Mouse (Mus musculus) liver, embryonic 14.5 days (tissue): ENCODE data around the gene Ppef2. TPM values are rescaled to one million over a fixed set of nuclear protein-coding genes. Genes with fewer than 3 reads are reported as not detected.

Experiments used
- ATAC-seq: fragments of 200-750 bp; cut with Nextera tagmentation; 2 replicates; pipeline ENCODE4 v1.8.0; 2017; ENCODE audit warnings: moderate number of reproducible peaks, mild to moderate bottlenecking, moderate library complexity; ENCODE audit not compliant: insufficient read depth
- DNase-seq, 3 experiments: peaks; one replicate each; pipeline ENCODE4 v3.0.0-alpha.2; 2012 to 2013; ENCODE audit warnings: low read depth in 3 of 3, low spot score in 3 of 3
- H3K27ac ChIP-seq: fragments of 300-500 bp; sonication (generic); 2 replicates; pipeline ENCODE4 v1.5.1; 2014; ENCODE audit warnings: moderate library complexity, mild to moderate bottlenecking, control low read depth, inconsistent platforms
- H3K27me3 ChIP-seq: fragments of 300-500 bp; sonication (generic); 2 replicates; pipeline ENCODE4 v1.6.1; 2014; ENCODE audit warnings: mild to moderate bottlenecking, low read length, moderate library complexity; ENCODE audit not compliant: control insufficient read depth, insufficient read depth
- H3K36me3 ChIP-seq: fragments of 300-500 bp; sonication (generic); replicated peaks from 2 replicates; pipeline ENCODE4 v1.6.1; 2014; ENCODE audit warnings: low read depth; ENCODE audit not compliant: control insufficient read depth, insufficient read depth
- H3K4me1 ChIP-seq, 2 experiments: fragments of 200-500 bp in 1 of 2; fragments of 300-500 bp in 1 of 2; sonication (generic) in 1 of 2; replicated peaks; 2 replicates each; pipeline ENCODE4 v1.6.1; 2012 to 2014; ENCODE audit warnings: antibody characterized with exemption in 1 of 2, inconsistent platforms in 1 of 2, low read length in 1 of 2; ENCODE audit not compliant: control insufficient read depth in 2 of 2, insufficient read depth in 2 of 2
- H3K4me2 ChIP-seq: fragments of 300-500 bp; sonication (generic); 2 replicates; pipeline ENCODE4 v1.6.1; 2014; ENCODE audit warnings: low read depth, mild to moderate bottlenecking, control low read depth, moderate library complexity
- H3K4me3 ChIP-seq, 2 experiments: fragments of 200-500 bp in 1 of 2; fragments of 300-500 bp in 1 of 2; sonication (generic) in 1 of 2; 2 replicates each; pipeline ENCODE4 v1.5.1; 2012 to 2014; ENCODE audit warnings: low read depth in 2 of 2, low read length in 2 of 2, mild to moderate bottlenecking in 2 of 2, control low read depth in 1 of 2, inconsistent platforms in 1 of 2, moderate library complexity in 1 of 2; ENCODE audit not compliant: insufficient read depth in 1 of 2
- H3K9ac ChIP-seq: fragments of 300-500 bp; sonication (generic); replicated peaks from 2 replicates; pipeline ENCODE4 v1.6.1; 2014; ENCODE audit warnings: mild to moderate bottlenecking, control low read depth, moderate library complexity
- H3K9me3 ChIP-seq: fragments of 300-500 bp; sonication (generic); 2 replicates; pipeline ENCODE4 v1.6.1; 2016; ENCODE audit warnings: low read length, mixed read lengths; ENCODE audit not compliant: control insufficient read depth
- CTCF ChIP-seq: IDR thresholded peaks from 2 replicates; pipeline ENCODE4 v1.5.1; 2016; ENCODE audit warnings: antibody characterized with exemption, low read depth, control low read depth
- EP300 ChIP-seq: IDR thresholded peaks from 2 replicates; pipeline ENCODE4 v1.6.1; 2016; ENCODE audit warnings: antibody characterized with exemption, low read depth
- WGBS: fragments of 180-500 bp; shearing (Covaris S2); extraction: QIAGEN DNeasy Blood & Tissue Kit; methylation state at CpG from one replicate; pipeline ENCODE4 v1.1.7; 2014; ENCODE audit not compliant: insufficient replicate concordance; 5-methylcytosine and 5-hydroxymethylcytosine counted together
- polyA plus RNA-seq, 2 experiments: library from polyadenylated mRNA; depleted of rRNA in 1 of 2; stranded (reverse) in 1 of 2; unstranded in 1 of 2; fragments of >200 nt; fragmentation: Nextera tagmentation in 1 of 2; extraction: Ambion mirVana in 1 of 2; gene quantifications; 2 replicates each; pipeline versions ENCODE4 v1.2.1 to v1.2.3; 2012 to 2014

The Ppef2 gene
- polyA plus RNA-seq, 2 experiments: 0.13 TPM; not detected in 1

GRCm38 (mm10) chr5:92218915-92219793, 36.9 kb downstream of the Ppef2 start:
- Histone ChIP-seq H3K27me3 (no peaks in the 10 kb centered on the region), H3K9ac (no peak overlapping the region), H3K36me3 (no peaks in the 10 kb centered on the region), H3K27ac (no peak overlapping the region), H3K4me3 (no peak overlapping the region), H3K9me3 (no peaks in the 10 kb centered on the region), H3K4me2 (no peak overlapping the region), H3K4me1 (no peaks in the 10 kb centered on the region)
- TF ChIP-seq CTCF (no peak), EP300 (no peak)
- DNase-seq (no peak), ATAC-seq (no peak)
- WGBS: 48% methylated on average over 17 of the region's 17 CpGs

GRCm38 (mm10) chr5:92215308-92215707, 40.8 kb downstream of the Ppef2 start, which contains the start of gene U90926:
Gene U90926 (minus strand): TSS chr5:92215408.
- H3K36me3 ChIP-seq: no peaks in the 10 kb centered on the region
- no peaks in the 10 kb centered on the region for H3K4me1 ChIP-seq
- DNase-seq: no peak
- 63% methylated on average over 4 of the region's 4 CpGs for WGBS
- no peak within 1 kb of the TSS for H3K4me3 ChIP-seq
- no peaks in the 10 kb centered on the region for H3K27me3 ChIP-seq
- no peak within 1 kb of the TSS for H3K4me2 ChIP-seq
- H3K27ac ChIP-seq: no peak within 1 kb of the TSS
- H3K9ac ChIP-seq: no peak within 1 kb of the TSS
- no peak for ATAC-seq
- H3K9me3 ChIP-seq: no peaks in the 10 kb centered on the region
- TF ChIP-seq CTCF: no peak
- no peak for TF ChIP-seq EP300

- no peak for TF ChIP-seq CTCF
- no peak for TF ChIP-seq EP300
- Histone ChIP-seq H3K4me2 (no peak overlapping the region), H3K27ac (no peak overlapping the region), H3K9me3 (no peaks in the 10 kb centered on the region), H3K27me3 (no peaks in the 10 kb centered on the region), H3K4me3 (no peak overlapping the region), H3K36me3 (no peaks in the 10 kb centered on the region), H3K4me1 (no peaks in the 10 kb centered on the region), H3K9ac (no peak overlapping the region)
- WGBS: 66% methylated on average over 4 of the region's 4 CpGs
- no peak for DNase-seq
- no peak for ATAC-seq
These were observed 43.8 kb downstream of the Ppef2 start for GRCm38 (mm10) chr5:92212231-92212630.

GRCm38 (mm10) chr5:92210205-92210604, 45.9 kb downstream of the Ppef2 start:
- H3K4me3 ChIP-seq: no peak overlapping the region
- no peaks in the 10 kb centered on the region for H3K9me3 ChIP-seq
- H3K27me3 ChIP-seq: no peaks in the 10 kb centered on the region
- no peak overlapping the region for H3K27ac ChIP-seq
- 42% methylated on average over 8 of the region's 8 CpGs for WGBS
- peaks cover 0 to 4% of the 10 kb centered on the region in 2 experiments; a peak in 1 of 4 replicates for H3K4me1 ChIP-seq
- H3K36me3 ChIP-seq: no peaks in the 10 kb centered on the region
- DNase-seq (no peak), ATAC-seq (no peak)
- no peak overlapping the region for H3K4me2 ChIP-seq
- TF ChIP-seq CTCF: no peak
- no peak for TF ChIP-seq EP300
- no peak overlapping the region for H3K9ac ChIP-seq

GRCm38 (mm10) chr5:92206121-92206520, 50.0 kb downstream of the Ppef2 start:
- Histone ChIP-seq H3K27me3 (no peaks in the 10 kb centered on the region), H3K4me3 (no peak overlapping the region), H3K9ac (no peak overlapping the region), H3K4me2 (no peak overlapping the region), H3K27ac (no peak overlapping the region), H3K9me3 (no peaks in the 10 kb centered on the region), H3K36me3 (peaks cover 9% of the 10 kb centered on the region), H3K4me1 (peaks cover 10 to 19% of the 10 kb centered on the region in 2 experiments)
- TF ChIP-seq EP300 (no peak), CTCF (no peak)
- 65% methylated on average over 6 of the region's 6 CpGs for WGBS
- ATAC-seq (no peak), DNase-seq (no peak)
